Mouse (Mus musculus) ovary, postnatal 14 days (tissue): ENCODE data around the gene Ccnb1.
A peak's percentile ranks its signal among the peaks of the same experiment; 100 is the strongest.
"Not testable (repeated sequence)": the region's sequence is repeated elsewhere in the genome, so short reads cannot be mapped to it uniquely, and the experiment has no call there.

Source experiments
- DNase-seq: peaks from one replicate; pipeline ENCODE4 v3.0.0; 2022; ENCODE audit warnings: low spot score

Ccnb1 gene

DNA sequence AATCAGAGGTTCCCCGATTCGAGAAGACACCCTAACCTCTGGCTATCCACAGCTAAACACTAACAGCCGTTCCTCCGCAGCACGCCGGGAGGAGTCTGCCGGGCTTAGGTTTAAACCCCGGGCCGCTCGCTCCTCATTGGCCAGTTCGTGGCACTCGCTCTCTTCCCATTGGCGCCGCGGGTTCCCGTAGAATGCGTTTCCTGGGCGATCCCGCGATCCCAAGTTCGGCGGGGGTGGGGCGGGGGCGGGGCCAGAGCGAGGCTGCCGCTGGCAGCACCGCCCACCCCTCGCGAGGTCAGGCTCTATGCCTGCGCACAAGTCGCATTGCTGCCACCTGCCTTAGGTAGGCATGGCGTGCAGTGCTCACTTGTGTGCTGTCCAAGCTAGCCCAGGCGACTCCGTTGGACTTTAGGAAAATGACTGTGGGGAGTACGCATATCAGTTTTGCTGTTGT, at the start of gene Ccnb1:
TSS of gene Ccnb1 (minus strand) at position 157 of the 454 bp plus-strand sequence.
- peak; percentile 85 for DNase-seq

DNA sequence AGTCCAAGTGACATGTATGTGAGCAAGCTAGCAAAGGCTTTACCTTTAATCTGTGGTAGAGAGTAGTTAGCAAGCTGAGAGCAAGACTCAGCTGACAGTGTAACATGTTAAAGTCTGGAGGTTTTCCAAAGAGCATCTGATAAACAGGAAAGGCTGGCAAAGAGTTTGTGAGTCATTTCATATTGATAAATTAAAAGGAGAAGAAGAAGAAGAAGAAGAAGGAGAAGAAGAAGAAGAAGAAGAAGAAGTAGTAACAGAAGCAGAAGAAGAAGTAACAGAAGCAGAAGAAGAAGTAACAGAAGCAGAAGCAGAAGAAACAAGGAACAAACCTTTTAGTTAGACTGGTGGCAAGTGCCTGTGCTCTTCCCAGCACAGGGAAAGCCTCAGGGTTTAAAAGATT, 48.4 kb upstream of the Ccnb1 start:
- no peak for DNase-seq

GRCm38 (mm10) chr13:100833640-100834002, 47.3 kb upstream of the Ccnb1 start:
- no peak for DNase-seq

- DNase-seq: peak; percentile 97
Observed at GRCm38 (mm10) chr13:100832741-100833639, 46.6 kb upstream of the Ccnb1 start, which contains the start of gene Slc30a5. TSS of gene Slc30a5 (minus strand) at chr13:100833427.

GRCm38 (mm10) chr13:100832188-100832587, 45.8 kb upstream of the Ccnb1 start:
- no peak for DNase-seq

- no peak for DNase-seq
Observed at GRCm38 (mm10) chr13:100831123-100831522, 44.8 kb upstream of the Ccnb1 start.

DNA sequence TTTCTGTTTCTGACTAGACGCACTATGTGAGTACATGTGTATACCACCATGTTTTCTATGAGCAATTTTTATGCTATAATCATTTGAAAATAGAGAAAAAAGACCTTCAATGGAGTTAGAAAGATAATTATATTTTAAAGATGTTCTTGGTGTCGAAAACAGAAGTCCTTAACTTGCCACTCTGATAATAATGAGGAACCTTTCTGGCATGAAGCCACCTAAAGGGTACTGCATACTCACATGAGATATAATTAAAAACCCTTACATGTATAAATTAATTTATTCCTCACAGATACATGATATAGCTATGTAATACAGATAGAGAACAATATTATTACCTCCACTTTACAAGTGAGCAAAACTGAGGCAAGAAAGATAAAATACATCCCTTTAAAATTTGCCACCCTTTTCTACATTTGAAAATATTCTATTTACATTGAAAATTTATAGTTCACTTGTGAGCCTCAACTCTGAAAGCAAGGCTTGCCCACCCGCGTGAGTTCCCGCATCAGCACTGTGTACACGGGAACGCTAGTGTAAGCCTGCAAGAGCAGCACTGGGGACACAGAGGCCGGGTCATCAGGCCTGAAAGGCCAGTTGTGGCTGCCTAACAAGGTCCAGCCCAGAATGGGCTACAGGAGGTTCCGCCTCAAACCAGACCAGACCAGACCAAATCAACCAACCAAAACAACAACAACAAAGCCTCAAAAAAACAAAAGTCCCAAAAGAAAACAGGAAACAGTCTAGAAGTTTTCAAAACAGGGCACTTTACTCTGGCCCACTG, 39.4 kb upstream of the Ccnb1 start:
- no peak for DNase-seq

GRCm38 (mm10) chr13:100824916-100825315, 38.5 kb upstream of the Ccnb1 start:
- DNase-seq: no peak

DNA sequence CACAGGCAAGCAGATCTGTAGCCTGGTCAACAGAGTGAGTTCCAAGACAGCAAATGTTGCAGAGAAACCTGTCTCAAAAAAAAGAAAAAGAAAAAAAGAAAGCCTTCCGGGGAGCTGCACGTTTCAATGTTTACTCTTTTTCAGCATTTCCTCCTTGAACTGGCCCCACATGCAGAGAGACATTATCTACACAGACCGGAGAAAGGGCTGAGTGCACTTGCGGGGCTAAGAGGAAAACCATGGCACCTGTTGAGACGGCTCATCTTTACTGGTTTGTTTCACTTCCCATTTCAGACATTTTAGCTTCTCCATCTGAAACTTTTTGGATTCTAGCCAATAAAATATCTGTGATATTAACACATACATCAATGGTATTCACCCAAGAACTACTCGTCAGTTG, 37.9 kb upstream of the Ccnb1 start:
- no peak for DNase-seq

- DNase-seq: no peak
Observed at GRCm38 (mm10) chr13:100823863-100824262, 37.5 kb upstream of the Ccnb1 start.

DNA sequence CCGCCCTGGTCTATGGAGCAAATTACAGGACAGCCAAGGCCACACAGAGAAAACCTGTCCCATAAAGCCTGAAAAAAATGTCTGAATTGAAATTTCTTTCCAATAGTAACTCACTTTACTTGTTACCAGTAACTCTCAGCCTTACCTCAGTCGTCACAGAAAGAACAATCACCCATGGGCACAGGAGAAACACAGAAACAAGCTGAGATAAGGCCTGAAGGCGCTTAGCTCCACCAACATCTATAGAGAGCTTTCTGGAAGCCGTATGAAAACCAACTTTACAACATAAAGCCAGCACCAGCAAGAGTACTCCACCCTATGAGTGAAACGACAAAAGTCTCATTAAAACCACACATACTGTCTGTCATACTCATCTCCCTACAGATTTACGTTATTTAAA, 28.1 kb upstream of the Ccnb1 start:
- no peak for DNase-seq

DNA sequence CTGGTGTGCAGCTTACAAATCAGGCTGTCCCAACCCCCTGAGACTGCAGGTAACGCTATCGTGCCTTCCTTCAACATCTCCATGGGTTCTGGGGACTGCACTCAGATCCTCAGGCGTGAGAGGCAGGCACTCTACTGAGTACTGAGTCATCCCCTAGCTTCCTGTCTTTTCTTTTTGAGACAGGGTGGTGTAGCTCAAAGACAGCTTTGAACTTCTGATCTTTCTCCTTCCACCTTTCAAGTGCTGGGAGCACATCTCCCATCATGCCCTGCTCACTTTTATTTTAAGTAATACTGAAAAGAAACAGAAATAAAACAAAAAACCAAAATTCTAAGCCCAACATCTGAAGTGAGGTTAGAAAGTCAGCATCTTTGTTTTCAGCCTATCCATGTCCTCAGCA, 19.4 kb upstream of the Ccnb1 start:
- no peak for DNase-seq

- no peak for DNase-seq
Observed at GRCm38 (mm10) chr13:100797171-100797570, 10.8 kb upstream of the Ccnb1 start.

DNA sequence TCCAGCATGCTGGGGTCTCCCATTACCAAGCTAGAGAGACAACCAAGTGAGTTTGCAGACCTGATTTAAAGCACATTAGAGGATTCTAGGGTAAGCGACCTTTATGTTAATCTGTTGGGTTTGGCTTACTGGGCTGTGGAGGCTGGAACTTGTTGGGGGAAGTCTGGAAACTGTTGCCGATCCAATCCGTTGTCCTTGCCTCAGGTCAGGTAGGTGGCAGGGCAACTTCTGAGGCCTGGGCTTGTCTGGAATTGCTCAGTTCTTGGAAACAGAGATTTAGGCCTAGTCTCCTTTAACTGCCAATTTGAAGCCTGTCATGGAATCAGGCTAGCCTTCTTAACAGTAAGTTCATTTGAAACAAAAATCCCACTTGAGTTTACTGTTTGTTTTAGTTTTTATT, 2.7 kb upstream of the Ccnb1 start:
- no peak for DNase-seq

GRCm38 (mm10) chr13:100788057-100788456, 1.7 kb upstream of the Ccnb1 start:
- DNase-seq: not testable (repeated sequence)

DNA sequence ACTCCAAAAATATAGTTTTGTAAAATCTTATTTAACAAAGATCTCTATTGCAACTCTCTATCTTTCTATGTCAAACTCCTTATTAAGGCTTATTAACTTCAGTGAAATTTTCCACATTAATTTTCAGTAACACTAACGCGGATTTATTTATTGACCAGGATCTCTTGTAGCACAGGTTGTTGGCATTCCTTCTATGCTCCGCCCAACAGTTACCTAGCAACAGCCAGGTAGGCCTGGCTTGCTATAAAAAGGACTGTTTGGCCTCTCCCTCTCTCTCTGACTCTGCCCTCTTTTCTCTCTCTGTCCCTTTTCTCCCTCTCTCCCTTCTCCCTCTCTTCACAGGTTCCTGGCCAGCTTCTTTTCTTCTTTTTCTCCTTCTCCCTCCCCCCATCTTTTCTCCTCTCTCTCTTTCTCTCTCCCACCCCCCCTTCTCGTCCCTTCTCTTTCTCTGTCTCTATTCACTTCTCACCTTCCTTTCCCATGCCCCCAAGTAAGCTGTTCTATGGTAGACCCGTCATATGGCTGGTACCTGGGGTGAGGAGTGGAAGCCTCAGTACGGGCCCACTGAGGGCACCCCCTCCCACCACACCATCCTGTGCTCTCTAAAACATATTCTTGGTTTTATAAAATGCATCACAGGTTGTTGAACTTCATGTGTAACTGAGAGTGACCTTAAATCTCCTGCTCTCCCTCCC, 1.1 kb upstream of the Ccnb1 start:
- no peak for DNase-seq

DNA sequence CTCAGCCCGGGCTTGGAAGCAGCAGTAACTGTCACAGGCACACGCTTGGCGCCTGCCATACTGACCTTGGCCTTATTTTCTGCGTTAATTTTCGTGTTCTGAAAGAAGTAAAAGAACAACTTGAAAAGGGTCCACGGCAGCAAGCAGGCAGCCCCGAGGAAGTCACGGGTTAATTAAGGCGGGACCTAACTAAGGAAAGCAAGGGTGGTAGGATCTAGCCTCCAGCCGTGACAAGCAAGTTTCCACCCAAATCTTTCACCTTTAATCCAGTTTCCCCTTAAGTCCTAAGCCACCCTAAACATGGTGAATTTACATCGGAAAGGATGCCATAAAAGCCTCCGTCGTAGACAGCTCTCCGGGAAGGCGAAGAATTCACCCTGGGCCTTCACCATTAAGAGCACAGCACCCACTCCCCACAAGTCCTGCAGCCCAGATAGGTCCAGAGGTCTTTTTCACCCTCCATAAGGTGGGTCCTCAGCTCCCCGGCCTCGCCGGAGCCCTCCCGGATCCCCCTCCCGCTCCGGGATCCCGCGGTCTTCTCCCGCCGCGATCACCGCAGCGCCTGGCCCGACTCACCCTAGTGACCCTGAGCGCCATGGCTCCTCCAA, 460 bp downstream of the Ccnb1 start:
- no peak for DNase-seq

DNA sequence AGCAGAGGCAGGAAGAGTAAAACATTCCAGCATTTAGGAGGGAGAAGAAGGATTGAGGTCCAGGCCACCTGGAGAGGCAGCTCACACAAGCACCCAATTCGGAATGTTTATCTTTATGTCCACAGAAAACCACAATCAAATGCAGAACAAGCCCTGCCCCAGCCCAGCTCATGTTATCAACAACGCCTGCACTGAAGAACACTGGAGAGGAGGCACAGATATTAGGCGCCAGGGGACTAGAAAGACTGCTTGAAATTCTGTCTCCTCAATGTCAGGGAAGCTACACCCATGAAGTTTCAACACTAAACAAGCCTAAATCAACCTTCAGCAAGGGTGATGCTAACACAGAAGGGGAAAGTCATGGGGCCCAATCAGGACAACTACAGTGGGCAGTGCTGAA, 8.9 kb downstream of the Ccnb1 start:
- no peak for DNase-seq

- no peak for DNase-seq
Observed at GRCm38 (mm10) chr13:100776710-100777109, 9.7 kb downstream of the Ccnb1 start.

DNA sequence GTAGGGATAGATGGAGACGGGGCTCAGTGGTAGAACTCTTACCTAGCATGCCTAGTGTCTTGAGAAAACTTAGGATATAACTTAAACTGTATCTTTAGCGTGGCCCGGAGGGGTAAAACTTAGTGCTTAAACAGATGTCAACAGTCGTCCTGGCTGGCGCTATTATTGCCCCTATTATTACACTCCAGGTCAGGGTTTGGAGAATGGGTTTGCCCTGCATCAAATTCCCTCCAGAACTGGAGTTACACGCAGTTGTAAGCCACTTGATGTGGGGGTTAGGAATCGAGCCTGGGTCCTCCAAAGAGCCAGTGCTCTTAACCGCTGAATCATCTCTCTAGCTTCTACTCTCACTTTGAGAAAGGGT, 10.3 kb downstream of the Ccnb1 start:
- no peak for DNase-seq

GRCm38 (mm10) chr13:100775252-100776055, 10.9 kb downstream of the Ccnb1 start, which contains the start of gene Cenph:
TSS of gene Cenph (minus strand) at chr13:100775899.
- peak; percentile 74 for DNase-seq
